In the genomic region with DNA sequence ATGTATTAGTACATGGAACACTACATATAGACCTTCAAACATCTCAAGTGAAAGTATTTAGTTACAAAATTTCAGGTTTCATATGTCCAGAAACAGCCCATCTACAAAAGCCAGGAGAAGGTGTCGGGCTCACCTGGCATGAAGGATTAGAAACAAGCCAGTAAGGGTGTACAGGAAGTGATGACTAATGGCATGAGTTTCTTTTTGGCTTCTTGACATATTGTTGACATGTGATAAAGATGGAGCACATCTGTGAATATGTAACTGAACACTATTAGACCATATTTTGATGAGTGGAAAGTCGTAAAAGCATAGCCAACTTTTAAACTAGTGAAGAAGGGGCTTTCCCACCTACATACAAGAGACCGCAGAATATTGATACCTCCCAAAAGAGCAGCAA, we compare ENCODE assay signal across 20 mouse cellular contexts.
DNase-seq lines count a peak whose midpoint lies in the region; ATAC-seq and TF ChIP-seq lines count a peak whose summit lies in the region.
"Had no signal": no experiment of that assay in that cellular context is flagged by ENCODE, and none has a peak within 500 bp of the region (broad histone marks: within the 10 kb centered on the region; RNA-seq: fewer than 3 reads in every experiment).

No protein-coding gene starts in this region.

- DNase-seq in 3T3-L1 (ENCODE audit: low read depth, low spot score) (peak; percentile 15), CH12.LX (ENCODE audit: extremely low read depth) (peak; percentile 40)
- no peak for DNase-seq in left cerebral cortex, postnatal 36 days (ENCODE audit: low spot score in 2 of 2)
- DNase-seq: adrenal gland, adult 2 months; adrenal gland, adult 8-10 months; adrenal gland, postnatal 10 days; adrenal gland, postnatal 14 days; adrenal gland, postnatal 25 days; adrenal gland, postnatal 36 days; B cell, adult 2 months; cerebellum, adult 11 months; cerebellum, adult 11-12 months; cerebellum, adult 18-20 months; cerebellum, adult 2 months; cerebellum, adult 8-10 months had no signal

- ATAC-seq in forebrain, embryonic 16.5 days = no peak
- ATAC-seq: activated CD4-positive, CD25-positive, alpha-beta regulatory T cell, adult 4 months; CD4-positive, CD25-positive, alpha-beta regulatory T cell, adult 4 months; Patski had no signal

- intact Hi-C loops in left cerebral cortex, postnatal 36 days (cut with DNase I) = no loop called here

- no peak overlapping the region for H3K27ac ChIP-seq in CH12.LX (ENCODE audit: insufficient read depth, low read depth)
- H3K27ac ChIP-seq in forebrain, embryonic 16.5 days (ENCODE audit: low read length) = no peak overlapping the region

- no peaks in the 10 kb centered on the region for H3K79me2 ChIP-seq in CH12.LX (replicated peaks; ENCODE audit: control insufficient read depth, extremely low read depth, insufficient read depth, poor library complexity, severe bottlenecking)

- no peaks in the 10 kb centered on the region for H3K9me3 ChIP-seq in CH12.LX (replicated peaks; ENCODE audit: low read length)
- H3K9me3 ChIP-seq in forebrain, embryonic 16.5 days (ENCODE audit: control insufficient read depth, low read length) = no peaks in the 10 kb centered on the region
- H3K9me3 ChIP-seq: G1E had no signal

- in situ Hi-C loops in CH12.LX (cut with MboI; ENCODE audit: low pct_ligation_motif_present, low pct_unique_long_range_greater_than_20kb, low sequenced_read_pairs) = no loop called here

- no peaks in the 10 kb centered on the region for H3K27me3 ChIP-seq in CH12.LX (replicated peaks)
- no peaks in the 10 kb centered on the region for H3K27me3 ChIP-seq in forebrain, embryonic 16.5 days (replicated peaks; ENCODE audit: control insufficient read depth, insufficient read depth, low read length)
- H3K27me3 ChIP-seq: Patski had no signal

- dilution Hi-C loops in CH12.LX (cut with MboI; ENCODE audit: extremely low pct_ligation_motif_present, extremely low pct_unique_long_range_greater_than_20kb, low sequenced_read_pairs) = no loop called here

- 88% methylated on average over 3 of the region's 3 CpGs for WGBS in forebrain, embryonic 16.5 days

- no peak for TF ChIP-seq RAD21 in CH12.LX (IDR thresholded peaks at IDR 0.05; ENCODE audit: low read depth, low read length)

- H3K36me3 ChIP-seq in CH12.LX (replicated peaks in 1 of 2; ENCODE audit: control insufficient read depth in 1 of 2, insufficient read depth in 1 of 2, low read length in 1 of 2) = no peaks in the 10 kb centered on the region
- no peaks in the 10 kb centered on the region for H3K36me3 ChIP-seq in forebrain, embryonic 16.5 days (ENCODE audit: control insufficient read depth, insufficient read depth)
- H3K36me3 ChIP-seq: G1E had no signal

- H3K4me1 ChIP-seq in CH12.LX (ENCODE audit: control insufficient read depth in 1 of 2, insufficient read depth in 2 of 2) = peaks cover 4 to 10% of the 10 kb centered on the region in 2 experiments; a peak in 2 of 4 replicates
- no peaks in the 10 kb centered on the region for H3K4me1 ChIP-seq in forebrain, embryonic 16.5 days (replicated peaks; ENCODE audit: control insufficient read depth, insufficient read depth, low read length)

- no peak for TF ChIP-seq POLR2A in CH12.LX (IDR thresholded peaks at IDR 0.05; ENCODE audit: low read depth, low read length)

- H3K4me2 ChIP-seq in CH12.LX (ENCODE audit: insufficient read depth, low read depth, poor library complexity, severe bottlenecking) = no peak overlapping the region
- H3K4me2 ChIP-seq in forebrain, embryonic 16.5 days (ENCODE audit: low read length) = no peak overlapping the region

- no peak overlapping the region for H3K9ac ChIP-seq in CH12.LX (ENCODE audit: insufficient read depth, low read depth)
- no peak overlapping the region for H3K9ac ChIP-seq in forebrain, embryonic 16.5 days (replicated peaks; ENCODE audit: low read depth, low read length)

- peak; percentile 67 for TF ChIP-seq EP300 in CH12.LX (IDR thresholded peaks at IDR 0.05; ENCODE audit: low read length)

- H3K4me3 ChIP-seq in CH12.LX (replicated peaks in 1 of 3; ENCODE audit: low read depth in 2 of 3, low read length in 2 of 3, poor library complexity in 1 of 3) = no peak overlapping the region
- no peak overlapping the region for H3K4me3 ChIP-seq in forebrain, embryonic 16.5 days (replicated peaks; ENCODE audit: low read length)

- TF ChIP-seq CTCF in CH12.LX (conservative IDR thresholded peaks at IDR 0.05 in 1 of 2, IDR thresholded peaks at IDR 0.05 in 1 of 2; ENCODE audit: low read depth in 2 of 2, low read length in 2 of 2) = no peak

TF ChIP-seq in CH12.LX, 34 proteins besides CTCF, POLR2A, EP300 and RAD21:
- no peak for TF ChIP-seq CHD1 (IDR thresholded peaks at IDR 0.05; ENCODE audit: low read depth, low read length)
- peak; percentile 25; the same call in 1 of the 2 replicates for TF ChIP-seq MEF2A (IDR thresholded peaks at IDR 0.05; ENCODE audit: borderline replicate concordance, low read depth, low read length)
- peak; percentile 45; the same call in 1 of the 2 replicates for TF ChIP-seq JUN (IDR thresholded peaks at IDR 0.05; ENCODE audit: insufficient read depth, low read depth, low read length)
- TF ChIP-seq JUND (conservative IDR thresholded peaks at IDR 0.05; ENCODE audit: low read depth, low read length) = peak; percentile 50
- TF ChIP-seq IRF4 (IDR thresholded peaks at IDR 0.05; ENCODE audit: low read depth, low read length) = peak; percentile 45; the same call in 1 of the 2 replicates
- TF ChIP-seq TCF12 (IDR thresholded peaks at IDR 0.05; ENCODE audit: low read depth, low read length) = peak; percentile 35; the same call in 1 of the 2 replicates
- TF ChIP-seq KAT2A (IDR thresholded peaks at IDR 0.05; ENCODE audit: insufficient replicate concordance, low read length) = no peak
- TF ChIP-seq USF1 (IDR thresholded peaks at IDR 0.05; ENCODE audit: low read depth, low read length) = no peak
- TF ChIP-seq BHLHE40 (IDR thresholded peaks at IDR 0.05; ENCODE audit: low read depth, low read length) = peak; percentile 27; the same call in 1 of the 2 replicates
- TF ChIP-seq ZC3H11A (IDR thresholded peaks at IDR 0.05; ENCODE audit: low read depth, low read length) = no peak
- TF ChIP-seq SIN3A (IDR thresholded peaks at IDR 0.05; ENCODE audit: low read length) = no peak
- TF ChIP-seq MAX (IDR thresholded peaks at IDR 0.05; ENCODE audit: low read length) = 0 out of 2 replicates have a peak, but pooled peaks have one; percentile 20
- 0 out of 2 replicates have a peak, but pooled peaks have one; percentile 11 for TF ChIP-seq ETS1 (conservative IDR thresholded peaks at IDR 0.05; ENCODE audit: low read depth, low read length)
- TF ChIP-seq NELFE (IDR thresholded peaks at IDR 0.05; ENCODE audit: low read depth, low read length) = no peak
- no peak for TF ChIP-seq ELF1 (IDR thresholded peaks at IDR 0.05; ENCODE audit: low read depth, low read length)
- no peak for TF ChIP-seq USF2 (conservative IDR thresholded peaks at IDR 0.05; ENCODE audit: low read depth, low read length)

Comparison
In these comparisons a context has a peak if more than half of its experiments do, and no peak if none do; other contexts are left out.
1. DNase-seq: peak in 3T3-L1 (single experiment) and CH12.LX (single experiment); none in left cerebral cortex, postnatal 36 days (0 of 2).